Mouse (Mus musculus): ENCODE results near the gene Senp3.
"Not testable (repeated sequence)": the region's sequence is repeated elsewhere in the genome, so short reads cannot be mapped to it uniquely, and the experiment has no call there.

Gene Senp3

GRCm38 (mm10) chr11:69681314-69682208, at the start of gene Senp3:
Gene Senp3 (minus strand): TSS chr11:69682084.
- peak; percentile 99 for DNase-seq

DNA sequence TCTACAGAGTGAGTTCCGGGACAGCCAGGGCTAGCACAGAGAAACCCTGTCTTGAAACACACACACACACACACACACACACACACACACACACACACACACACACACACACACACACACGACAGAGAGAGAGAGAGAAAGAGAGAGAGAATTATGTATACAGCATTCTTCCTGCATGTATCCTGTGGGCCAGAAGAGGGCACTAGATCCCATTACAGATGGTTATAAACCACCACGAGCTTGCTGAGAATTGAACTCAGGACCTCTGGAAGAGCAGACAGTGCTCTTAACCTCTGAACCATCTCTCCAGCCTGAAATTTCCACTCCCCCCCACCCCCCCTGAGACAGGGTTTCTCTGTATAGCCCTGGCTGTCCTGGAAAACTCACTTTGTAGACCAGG, 49.5 kb upstream of the Senp3 start:
- DNase-seq = not testable (repeated sequence)

DNA sequence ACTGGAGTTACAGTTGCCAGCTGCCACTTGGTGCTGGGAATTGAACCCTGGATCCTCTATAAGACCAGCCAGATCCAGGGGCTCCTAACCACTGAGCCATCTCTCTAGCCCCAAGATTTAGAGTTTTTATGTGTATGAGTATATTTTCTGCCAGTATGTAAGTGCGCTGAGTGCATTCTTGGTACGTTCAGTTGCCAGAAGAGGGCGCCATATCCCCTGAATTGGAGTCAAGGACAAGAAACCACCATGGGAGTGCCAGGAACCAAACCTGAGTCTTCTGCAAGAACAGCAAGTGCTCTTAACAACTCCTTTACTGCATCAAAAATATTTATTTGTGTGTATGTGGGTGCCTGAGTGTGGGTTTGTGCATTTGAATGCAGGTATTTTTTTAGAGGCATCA, 47.2 kb upstream of the Senp3 start:
- DNase-seq = no peak

GRCm38 (mm10) chr11:69725951-69726350, 44.1 kb upstream of the Senp3 start:
- DNase-seq = no peak

DNA sequence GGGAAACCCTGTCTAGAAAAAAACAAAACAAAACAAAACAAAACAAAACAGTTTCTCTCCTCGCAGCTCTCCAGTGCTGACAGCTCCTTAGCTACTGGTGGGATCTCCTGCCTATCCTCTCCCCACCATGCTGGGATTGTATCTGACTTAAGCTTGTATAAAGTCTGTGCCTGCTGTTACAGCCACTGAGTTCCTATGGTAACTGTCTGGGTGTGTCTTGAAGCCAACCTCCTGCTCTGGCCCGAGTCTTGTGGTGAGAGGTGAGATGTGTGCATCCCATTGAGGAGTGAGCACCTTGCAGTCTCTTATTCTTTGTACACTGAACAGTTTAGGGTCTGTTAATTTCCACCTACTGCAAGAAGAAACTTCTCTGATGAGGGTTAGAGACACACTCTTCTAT, 41.2 kb upstream of the Senp3 start:
- no peak for DNase-seq

DNA sequence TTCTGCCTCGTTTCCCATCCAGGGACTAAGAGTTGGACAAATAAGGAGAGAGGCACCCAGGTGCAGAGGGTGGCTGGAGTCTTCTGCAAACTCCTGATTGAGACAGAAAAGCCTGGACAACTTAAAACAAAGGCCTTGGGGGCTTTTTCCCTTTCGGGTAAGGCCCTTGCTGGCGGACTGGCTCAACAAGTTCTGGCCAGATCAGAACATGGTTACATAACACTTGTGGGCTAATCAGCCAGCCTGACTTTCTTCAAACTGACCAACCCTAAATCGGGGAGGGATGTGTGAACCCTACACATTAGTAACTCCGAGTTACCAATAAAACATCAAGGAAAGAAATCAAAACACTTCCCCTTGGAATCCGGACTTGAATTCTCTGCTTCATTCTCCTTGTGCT, 39.0 kb upstream of the Senp3 start:
- no peak for DNase-seq

DNA sequence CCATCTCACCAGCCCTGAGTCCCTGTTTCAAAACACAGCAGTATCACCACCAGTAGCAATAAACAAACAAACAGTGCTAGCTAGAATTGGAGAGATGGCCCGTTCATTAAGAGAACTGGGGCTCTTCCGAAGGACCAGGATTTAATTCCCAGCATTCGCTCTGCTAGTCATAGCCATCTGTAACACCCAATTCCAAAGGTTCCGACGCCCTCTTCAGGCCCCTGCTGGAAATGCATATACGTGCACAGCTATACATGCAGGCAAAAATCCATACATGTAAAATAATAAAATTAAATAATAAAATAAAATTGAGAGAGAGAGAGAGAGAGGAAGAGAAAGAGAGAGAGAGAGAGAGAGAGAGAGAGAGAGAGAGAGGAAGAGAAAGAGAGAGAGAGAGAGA, 37.5 kb upstream of the Senp3 start:
- no peak for DNase-seq

GRCm38 (mm10) chr11:69718661-69719060, 36.8 kb upstream of the Senp3 start:
- no peak for DNase-seq

DNA sequence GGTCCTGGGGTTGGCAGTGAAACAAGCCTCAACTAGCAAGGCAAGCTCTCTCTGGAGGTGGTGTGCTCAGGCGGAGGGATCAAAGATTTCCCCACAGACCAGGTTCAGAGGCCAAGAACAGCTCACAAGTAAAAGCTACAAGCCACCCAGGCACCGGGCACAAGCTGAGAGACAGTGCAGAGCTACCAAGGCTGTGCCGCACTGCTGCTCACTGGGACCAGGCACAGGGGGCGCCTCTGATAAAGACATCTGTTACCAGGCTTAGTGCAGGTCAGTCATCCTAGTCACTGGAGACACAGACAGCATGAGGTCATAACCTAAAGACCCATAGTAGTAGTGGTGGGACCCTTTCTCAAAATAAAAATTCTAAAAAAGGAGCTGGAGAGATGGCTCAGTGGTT, 35.1 kb upstream of the Senp3 start:
- no peak for DNase-seq

- no peak for DNase-seq
Observed at GRCm38 (mm10) chr11:69715929-69716328, 34.0 kb upstream of the Senp3 start.

- DNase-seq = no peak
Observed at GRCm38 (mm10) chr11:69715482-69715881, 33.6 kb upstream of the Senp3 start.

- no peak for DNase-seq
Observed at GRCm38 (mm10) chr11:69714636-69715329, 32.9 kb upstream of the Senp3 start.

GRCm38 (mm10) chr11:69712954-69713672, 31.2 kb upstream of the Senp3 start:
- no peak for DNase-seq

DNA sequence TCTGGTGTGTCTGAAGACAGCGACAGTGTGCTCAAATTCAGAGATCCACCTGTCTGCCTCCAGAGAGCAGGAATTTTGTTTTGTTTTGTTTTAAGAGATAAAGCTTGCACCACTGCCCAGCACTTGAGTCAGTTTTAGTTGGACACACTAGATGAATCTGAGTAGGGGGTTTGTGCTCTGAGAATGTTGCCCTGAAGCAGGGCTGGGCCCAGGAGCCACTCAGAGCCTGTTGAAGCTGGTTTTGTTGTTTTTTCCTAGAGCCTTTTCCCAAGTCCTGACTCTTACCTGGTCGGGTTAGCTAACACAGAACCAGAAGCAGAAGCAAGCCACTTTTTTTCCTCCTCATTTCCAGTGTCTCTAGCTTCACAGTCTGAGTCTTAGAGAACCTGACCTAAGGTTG, 29.2 kb upstream of the Senp3 start:
- no peak for DNase-seq

DNA sequence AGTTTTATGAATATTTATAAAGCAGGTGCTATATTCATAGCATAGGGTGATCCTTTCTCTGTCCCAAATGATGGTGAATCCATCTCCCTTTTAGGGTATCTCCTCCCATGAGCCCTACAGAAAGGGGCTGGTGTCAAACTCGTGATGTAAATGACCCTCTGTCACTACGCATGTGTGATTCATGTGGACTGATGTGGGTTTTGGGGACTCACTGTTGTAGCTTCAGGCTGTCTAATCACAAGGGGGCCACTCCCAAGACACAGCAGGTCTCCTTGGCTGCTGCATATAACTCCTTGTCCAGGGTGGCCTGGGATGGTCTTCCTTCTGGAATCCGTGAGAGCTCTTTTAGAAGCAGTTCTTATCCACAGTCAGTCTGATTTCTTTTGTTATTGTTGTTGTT, 28.6 kb upstream of the Senp3 start:
- DNase-seq = no peak

- no peak for DNase-seq
Observed at GRCm38 (mm10) chr11:69709554-69710446, 27.9 kb upstream of the Senp3 start.

DNA sequence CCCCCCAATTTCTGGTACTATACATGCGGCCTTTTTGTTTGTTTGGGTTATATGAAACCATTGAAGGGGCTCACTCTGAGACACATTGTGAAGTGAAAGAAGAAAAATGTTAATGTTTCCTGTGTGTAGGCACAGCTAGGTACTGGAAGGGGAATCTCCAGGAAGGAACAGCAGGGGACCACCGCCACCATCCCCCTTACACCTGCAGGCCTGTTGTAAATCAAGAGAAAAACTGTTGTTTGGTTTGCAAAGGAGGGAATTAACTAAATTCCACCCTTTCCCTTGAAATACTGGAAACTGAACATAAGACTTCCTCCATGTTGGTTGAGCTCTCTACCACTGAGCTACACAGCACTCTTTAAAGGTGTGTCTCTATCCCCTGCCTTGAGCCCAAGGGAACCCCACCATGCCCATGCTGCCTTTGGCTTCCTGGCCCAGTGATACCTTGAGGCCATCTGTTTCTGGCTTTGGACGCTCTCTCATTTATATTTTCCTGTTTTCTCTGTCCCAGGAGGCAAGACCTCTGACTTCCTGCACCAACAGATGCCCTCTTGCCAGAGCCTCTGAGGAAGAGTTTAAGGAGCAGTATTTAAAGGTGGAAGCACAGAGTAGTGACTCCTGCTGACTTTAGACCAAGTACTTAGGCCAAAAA, 26.9 kb upstream of the Senp3 start:
- DNase-seq = no peak

DNA sequence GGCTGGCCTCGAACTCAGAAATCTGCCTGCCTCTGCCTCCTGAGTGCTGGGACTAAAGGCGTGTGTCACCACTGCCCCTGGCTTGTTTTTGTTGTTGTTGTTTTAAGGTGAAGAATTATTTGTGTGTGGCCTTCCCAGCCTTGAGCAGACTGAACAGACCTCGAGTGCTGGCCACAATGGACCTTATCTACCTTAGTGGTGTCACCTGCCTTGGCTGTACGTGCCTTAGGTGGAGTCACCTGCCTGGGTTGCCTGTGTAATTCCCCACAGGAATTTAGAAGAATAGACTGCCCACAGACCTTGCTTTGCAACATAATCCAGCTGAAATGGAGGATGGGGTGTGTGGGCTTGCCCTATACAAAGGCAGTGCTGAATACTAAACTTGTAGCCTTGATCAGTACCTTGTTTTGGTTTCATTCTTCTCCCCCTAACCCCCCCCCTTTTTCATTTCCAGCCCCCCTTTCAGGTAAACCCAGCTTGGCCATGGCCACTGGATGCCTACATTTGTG, 26.0 kb upstream of the Senp3 start:
- no peak for DNase-seq

- no peak for DNase-seq
Observed at GRCm38 (mm10) chr11:69707480-69707847, 25.6 kb upstream of the Senp3 start.

DNA sequence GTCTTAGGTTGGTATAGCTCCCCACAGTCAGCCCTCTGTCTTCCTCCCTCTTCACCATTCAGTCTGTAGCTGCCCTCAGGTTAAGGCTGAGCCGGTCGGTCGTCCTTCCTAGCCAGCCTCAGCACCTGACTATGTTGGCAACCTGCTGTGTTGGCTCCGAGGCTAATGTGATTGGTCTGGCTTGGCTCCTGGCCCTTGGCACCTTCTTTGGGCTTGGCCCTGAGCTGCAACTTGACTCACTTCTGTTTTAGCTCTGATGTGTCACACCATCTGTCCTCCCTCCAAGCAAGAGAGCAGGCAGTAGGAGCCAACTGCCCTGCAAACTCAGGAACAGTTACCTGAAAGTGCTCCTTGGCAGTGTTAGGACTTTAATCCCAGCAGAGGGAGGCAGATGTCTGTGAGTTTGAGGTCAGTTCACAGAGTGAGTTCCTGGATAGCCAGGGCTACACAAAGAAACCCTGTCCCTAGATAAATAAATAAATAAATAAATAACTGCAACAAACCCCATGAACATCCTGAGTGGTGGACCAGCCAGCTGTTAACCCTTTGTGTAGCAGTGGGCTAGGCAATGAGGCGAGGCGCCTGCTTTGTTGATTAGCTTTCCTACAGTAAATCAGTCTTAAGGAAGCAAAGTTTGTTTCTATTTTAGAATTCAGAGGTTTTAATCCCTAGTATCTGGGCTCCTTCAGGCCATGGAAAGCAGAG, 25.0 kb upstream of the Senp3 start:
- peak; percentile 36 for DNase-seq

- DNase-seq = no peak
Observed at GRCm38 (mm10) chr11:69704613-69705010, 22.7 kb upstream of the Senp3 start.

Data from right cerebral cortex, postnatal 25 days (tissue).